Mouse (Mus musculus): ENCODE results near the gene Slk. TPM values are rescaled to one million over a fixed set of nuclear protein-coding genes. Genes with fewer than 3 reads are reported as not detected.

The Slk gene
- polyA plus RNA-seq, 1 experiment = 34.6 TPM

DNA sequence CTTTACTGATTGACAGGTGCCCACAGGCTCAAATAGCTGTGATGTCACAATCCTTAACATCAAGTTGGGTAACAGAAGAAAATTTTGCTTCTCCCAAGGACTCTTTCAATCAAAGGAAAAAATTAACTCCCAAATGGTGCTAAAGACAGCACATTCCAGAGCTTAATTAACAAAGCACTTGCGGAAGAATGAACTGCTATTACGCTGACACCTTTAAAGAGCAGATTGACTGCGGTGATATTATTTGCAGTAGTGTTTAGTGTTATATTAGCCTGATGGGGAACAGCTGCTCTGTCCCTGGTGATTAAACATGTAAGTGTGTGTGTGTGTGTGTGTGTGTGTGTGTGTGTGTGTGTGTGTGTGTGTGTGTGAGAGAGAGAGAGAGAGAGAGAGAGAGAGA is 34.4 kb upstream of the Slk start:
- TF ChIP-seq POLR2A (IDR thresholded peaks at IDR 0.05; ENCODE audit: extremely low read depth, insufficient read depth, low read length) = no peak
- no peak for TF ChIP-seq CTCF (IDR thresholded peaks at IDR 0.05; ENCODE audit: extremely low read depth, insufficient read depth, low read length)
- Histone ChIP-seq H3K27ac (ENCODE audit: insufficient read depth, low read length) (no peak overlapping the region), H3K4me3 (ENCODE audit: insufficient read depth, low read length) (no peak overlapping the region), H3K4me1 (ENCODE audit: control insufficient read depth, insufficient read depth, low read length) (no peaks in the 10 kb centered on the region)

- H3K27ac ChIP-seq (ENCODE audit: insufficient read depth, low read length) = no peak overlapping the region
- no peaks in the 10 kb centered on the region for H3K4me1 ChIP-seq (ENCODE audit: control insufficient read depth, insufficient read depth, low read length)
- no peak overlapping the region for H3K4me3 ChIP-seq (ENCODE audit: insufficient read depth, low read length)
- TF ChIP-seq POLR2A (IDR thresholded peaks at IDR 0.05; ENCODE audit: extremely low read depth, insufficient read depth, low read length) = no peak
- no peak for TF ChIP-seq CTCF (IDR thresholded peaks at IDR 0.05; ENCODE audit: extremely low read depth, insufficient read depth, low read length)
These were observed 34.0 kb upstream of the Slk start for GRCm38 (mm10) chr19:47545528-47545927.

GRCm38 (mm10) chr19:47548432-47549076 is 30.9 kb upstream of the Slk start:
- TF ChIP-seq CTCF (IDR thresholded peaks at IDR 0.05; ENCODE audit: extremely low read depth, insufficient read depth, low read length) (no peak), POLR2A (IDR thresholded peaks at IDR 0.05; ENCODE audit: extremely low read depth, insufficient read depth, low read length) (no peak)
- Histone ChIP-seq H3K4me1 (ENCODE audit: control insufficient read depth, insufficient read depth, low read length) (no peaks in the 10 kb centered on the region), H3K27ac (ENCODE audit: insufficient read depth, low read length) (no peak overlapping the region), H3K4me3 (ENCODE audit: insufficient read depth, low read length) (no peak overlapping the region)

DNA sequence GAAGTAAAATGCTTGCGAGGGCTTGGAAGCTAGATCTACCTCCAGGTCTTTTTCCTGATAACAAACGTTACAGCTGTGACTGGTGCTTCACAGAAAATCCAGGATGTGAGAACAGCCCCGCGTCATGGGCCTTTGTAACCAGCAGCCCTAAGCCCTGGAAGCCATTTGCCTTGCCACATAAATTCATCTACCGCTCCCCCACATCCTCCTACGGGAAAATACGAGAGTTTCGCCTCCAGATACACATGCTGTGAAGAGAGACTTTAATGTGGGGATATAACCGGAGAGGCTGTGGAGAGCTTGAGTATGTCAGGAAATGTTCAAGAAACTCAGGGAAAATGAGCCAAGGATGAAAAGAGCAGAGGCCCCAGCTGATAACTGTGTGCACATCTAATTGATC is 30.3 kb upstream of the Slk start:
- H3K27ac ChIP-seq (ENCODE audit: insufficient read depth, low read length) = no peak overlapping the region
- H3K4me1 ChIP-seq (ENCODE audit: control insufficient read depth, insufficient read depth, low read length) = no peaks in the 10 kb centered on the region
- H3K4me3 ChIP-seq (ENCODE audit: insufficient read depth, low read length) = no peak overlapping the region
- TF ChIP-seq CTCF (IDR thresholded peaks at IDR 0.05; ENCODE audit: extremely low read depth, insufficient read depth, low read length) = no peak
- no peak for TF ChIP-seq POLR2A (IDR thresholded peaks at IDR 0.05; ENCODE audit: extremely low read depth, insufficient read depth, low read length)

DNA sequence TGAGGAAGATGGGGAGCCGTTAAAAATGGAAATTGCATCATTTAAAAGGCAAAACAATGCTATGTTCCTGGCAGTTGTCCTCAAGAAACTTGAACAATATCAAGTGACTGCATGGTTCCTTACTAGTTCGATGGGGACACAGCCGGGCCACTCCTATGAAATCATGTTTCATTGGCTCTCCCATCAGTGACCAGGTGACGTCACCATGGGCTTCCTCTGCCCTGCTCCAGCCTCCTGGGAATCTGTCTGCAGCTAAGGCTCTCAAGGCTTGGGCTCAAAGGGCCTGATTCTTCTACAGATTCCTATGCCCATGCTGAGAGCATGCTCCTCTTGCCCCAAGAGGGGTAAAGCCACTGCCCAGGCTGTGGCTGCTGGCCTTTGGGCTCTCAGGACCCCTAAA is 29.9 kb upstream of the Slk start:
- H3K4me3 ChIP-seq (ENCODE audit: insufficient read depth, low read length) = no peak overlapping the region
- no peaks in the 10 kb centered on the region for H3K4me1 ChIP-seq (ENCODE audit: control insufficient read depth, insufficient read depth, low read length)
- H3K27ac ChIP-seq (ENCODE audit: insufficient read depth, low read length) = no peak overlapping the region
- TF ChIP-seq POLR2A (IDR thresholded peaks at IDR 0.05; ENCODE audit: extremely low read depth, insufficient read depth, low read length) = no peak
- TF ChIP-seq CTCF (IDR thresholded peaks at IDR 0.05; ENCODE audit: extremely low read depth, insufficient read depth, low read length) = no peak

- Histone ChIP-seq H3K4me3 (ENCODE audit: insufficient read depth, low read length) (no peak overlapping the region), H3K27ac (ENCODE audit: insufficient read depth, low read length) (no peak overlapping the region), H3K4me1 (ENCODE audit: control insufficient read depth, insufficient read depth, low read length) (peaks cover 6% of the 10 kb centered on the region; the same call in 1 of the 2 replicates)
- no peak for TF ChIP-seq POLR2A (IDR thresholded peaks at IDR 0.05; ENCODE audit: extremely low read depth, insufficient read depth, low read length)
- TF ChIP-seq CTCF (IDR thresholded peaks at IDR 0.05; ENCODE audit: extremely low read depth, insufficient read depth, low read length) = no peak
These were observed 20.3 kb upstream of the Slk start for GRCm38 (mm10) chr19:47559145-47559544.

DNA sequence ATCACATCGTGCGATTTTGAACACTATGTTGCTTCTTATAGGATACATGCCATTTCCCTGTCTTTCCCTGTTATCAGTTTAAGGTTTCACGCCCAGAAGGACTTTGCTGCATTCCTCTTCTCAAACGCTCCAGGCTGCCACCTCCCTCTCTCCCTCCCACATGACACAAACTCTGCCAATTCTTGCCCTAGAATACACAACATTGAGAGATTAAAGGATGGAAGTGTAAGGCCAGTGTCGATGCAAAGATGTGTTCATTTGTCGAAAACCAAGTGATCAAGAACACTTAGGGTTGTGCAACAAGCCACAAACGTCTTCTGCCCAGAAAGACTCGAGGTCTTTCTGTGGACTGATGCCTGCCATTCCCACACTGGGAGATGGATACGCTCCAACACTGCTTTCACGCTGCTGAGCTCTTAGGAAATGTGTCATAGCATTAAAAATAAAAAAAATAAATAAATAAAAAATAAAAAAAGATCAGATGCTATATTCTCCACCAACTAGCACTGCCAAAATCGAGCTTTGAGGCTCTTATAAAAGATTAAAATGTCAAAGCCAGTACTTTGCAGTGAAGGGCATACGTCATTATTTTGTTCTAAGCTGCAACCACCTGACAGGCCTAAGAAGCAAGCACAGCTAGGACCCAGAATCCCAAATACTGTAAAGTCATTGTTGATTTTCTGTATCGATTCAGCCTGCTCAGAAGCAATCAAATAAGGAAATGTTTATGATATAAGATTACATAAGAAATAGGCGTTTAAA is 19.5 kb upstream of the Slk start:
- no peak overlapping the region for H3K27ac ChIP-seq (ENCODE audit: insufficient read depth, low read length)
- no peak for TF ChIP-seq CTCF (IDR thresholded peaks at IDR 0.05; ENCODE audit: extremely low read depth, insufficient read depth, low read length)
- TF ChIP-seq POLR2A (IDR thresholded peaks at IDR 0.05; ENCODE audit: extremely low read depth, insufficient read depth, low read length) = no peak
- H3K4me1 ChIP-seq (ENCODE audit: control insufficient read depth, insufficient read depth, low read length) = peaks cover 6% of the 10 kb centered on the region; the same call in 1 of the 2 replicates
- H3K4me3 ChIP-seq (ENCODE audit: insufficient read depth, low read length) = no peak overlapping the region

DNA sequence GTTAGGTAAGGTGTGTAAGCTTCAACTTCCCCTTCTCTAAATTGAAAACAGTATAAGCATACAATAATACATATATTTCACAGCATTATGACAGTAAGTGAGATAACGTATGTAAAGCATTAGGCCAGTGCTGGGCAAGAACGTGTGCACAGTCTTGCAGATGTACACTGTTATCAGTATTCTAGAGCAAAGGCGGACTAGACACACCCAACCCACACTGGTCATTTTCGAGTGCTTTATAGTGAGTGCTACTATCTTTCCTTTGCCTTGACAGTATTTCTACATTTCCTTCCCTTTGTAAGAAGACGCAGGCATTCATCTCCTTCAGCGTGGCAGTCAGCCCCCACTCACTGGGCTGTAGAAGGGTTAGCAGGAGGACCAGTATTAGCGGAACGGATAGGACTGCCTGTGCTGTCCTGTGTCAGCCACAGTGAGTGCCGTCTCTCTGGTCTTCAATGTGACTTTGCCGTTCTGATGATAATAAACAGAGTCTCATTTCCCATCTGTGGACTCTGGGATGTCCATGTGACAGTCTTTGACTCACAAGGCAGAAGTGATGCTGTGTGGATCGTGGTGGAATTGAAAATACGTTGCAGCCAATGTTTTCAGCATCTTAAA is 18.8 kb upstream of the Slk start:
- TF ChIP-seq CTCF (IDR thresholded peaks at IDR 0.05; ENCODE audit: extremely low read depth, insufficient read depth, low read length) (no peak), POLR2A (IDR thresholded peaks at IDR 0.05; ENCODE audit: extremely low read depth, insufficient read depth, low read length) (no peak)
- Histone ChIP-seq H3K27ac (ENCODE audit: insufficient read depth, low read length) (no peak overlapping the region), H3K4me1 (ENCODE audit: control insufficient read depth, insufficient read depth, low read length) (peaks cover 6% of the 10 kb centered on the region; the same call in 1 of the 2 replicates), H3K4me3 (ENCODE audit: insufficient read depth, low read length) (no peak overlapping the region)

- Histone ChIP-seq H3K4me1 (ENCODE audit: control insufficient read depth, insufficient read depth, low read length) (peaks cover 6% of the 10 kb centered on the region; the same call in 1 of the 2 replicates), H3K27ac (ENCODE audit: insufficient read depth, low read length) (no peak overlapping the region), H3K4me3 (ENCODE audit: insufficient read depth, low read length) (no peak overlapping the region)
- no peak for TF ChIP-seq CTCF (IDR thresholded peaks at IDR 0.05; ENCODE audit: extremely low read depth, insufficient read depth, low read length)
- TF ChIP-seq POLR2A (IDR thresholded peaks at IDR 0.05; ENCODE audit: extremely low read depth, insufficient read depth, low read length) = no peak
These were observed 17.5 kb upstream of the Slk start for GRCm38 (mm10) chr19:47561996-47562441.
